Mouse (Mus musculus): ENCODE measurements around the gene Prf1. TPM values are rescaled to one million over a fixed set of nuclear protein-coding genes. Genes with fewer than 3 reads are reported as not detected.

The Prf1 gene
- 0.93 and 6.3 TPM in 2 replicates for polyA plus RNA-seq (2012; ENCODE audit: low replicate concordance)

DNA sequence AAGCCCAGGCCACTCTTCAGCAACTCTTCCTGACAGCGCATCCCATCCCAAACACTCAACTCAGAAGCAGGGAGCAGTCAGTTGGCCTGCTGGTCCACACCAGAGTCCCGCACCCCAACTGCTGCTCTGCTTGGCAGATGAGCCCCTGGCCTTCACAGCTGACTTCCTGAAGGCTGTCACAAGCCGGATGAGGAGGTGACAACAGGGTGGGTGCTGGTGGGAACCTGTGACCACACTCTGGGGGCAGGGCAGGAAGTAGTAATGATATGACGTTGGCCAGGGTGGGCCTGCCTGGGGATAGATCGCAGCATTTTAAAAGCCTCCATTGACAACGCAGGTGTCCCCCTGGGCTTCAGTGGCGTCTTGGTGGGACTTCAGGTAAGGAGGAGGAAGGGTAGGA, at the start of gene Prf1:
Gene Prf1 (plus strand): TSS at position 357 of the 400 bp plus-strand sequence.

DNA sequence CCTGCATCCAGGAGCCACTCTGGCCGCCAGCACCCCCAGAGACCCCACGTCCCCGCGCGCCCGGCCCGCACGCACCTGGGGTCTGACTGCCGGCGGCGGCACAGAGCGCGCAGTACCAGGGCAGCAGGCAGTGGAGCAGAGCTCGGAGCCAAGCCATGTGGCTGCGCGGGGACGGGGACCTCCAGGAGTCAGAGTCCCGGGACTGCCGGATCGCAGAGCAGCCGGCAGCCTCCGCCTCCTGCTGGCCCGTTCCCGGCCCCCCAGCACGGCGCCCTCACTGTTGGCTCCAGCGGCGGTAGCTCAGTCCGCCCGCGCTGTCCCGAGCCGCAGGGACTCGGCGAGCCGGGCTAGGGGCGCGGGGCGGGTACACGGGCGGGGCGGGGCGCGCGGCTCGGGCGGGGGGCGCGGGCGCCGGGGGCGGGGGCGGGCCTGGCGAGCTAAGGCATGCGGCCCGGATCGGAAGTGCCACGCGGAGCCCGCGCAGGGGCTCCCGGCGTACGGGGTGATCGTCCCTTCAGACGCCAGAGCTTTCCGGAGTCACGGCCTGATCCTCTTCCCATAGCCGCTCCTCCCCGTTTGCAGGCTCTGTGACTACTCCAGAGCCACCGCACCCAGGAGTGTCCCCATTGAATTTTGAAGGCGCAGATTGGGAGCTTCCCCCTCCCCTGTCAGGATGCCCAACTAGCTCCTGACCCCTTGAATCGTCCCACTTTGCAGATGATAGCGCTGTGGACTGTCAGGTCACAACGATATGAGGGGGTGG, 24.4 kb upstream of the Prf1 start, which contains the start of gene Adamts14:
Gene Adamts14 (minus strand): TSS at position 358 of the 763 bp plus-strand sequence.

Other genes starting within 250 kb of the Prf1 start
- 0.48 TPM in 1 of 2 replicates, not detected in the other for gene Pcbd1, start 208.5 kb upstream of the Prf1 start, polyA plus RNA-seq (2012; ENCODE audit: low replicate concordance)
- 8.1 and 12.9 TPM in 2 replicates for gene Sgpl1, start 150.1 kb upstream of the Prf1 start, polyA plus RNA-seq (2012; ENCODE audit: low replicate concordance)
- gene Tbata, start 125.9 kb upstream of the Prf1 start, polyA plus RNA-seq (2012; ENCODE audit: low replicate concordance), result not detected in 2 replicates
- 2.2 and 3.1 TPM in 2 replicates for gene Adamts14, start 24.4 kb upstream of the Prf1 start, polyA plus RNA-seq (2012; ENCODE audit: low replicate concordance)
- gene Pald1, start 85.7 kb downstream of the Prf1 start, polyA plus RNA-seq (2012; ENCODE audit: low replicate concordance), result 1.5 and 1.6 TPM in 2 replicates
- not detected in 2 replicates for gene Nodal, start 120.1 kb downstream of the Prf1 start, polyA plus RNA-seq (2012; ENCODE audit: low replicate concordance)
- gene Eif4ebp2, start 154.8 kb downstream of the Prf1 start, polyA plus RNA-seq (2012; ENCODE audit: low replicate concordance), result 130 and 157 TPM in 2 replicates
- 6.7 and 49.3 TPM in 2 replicates for gene Lrrc20, start 178.0 kb downstream of the Prf1 start, polyA plus RNA-seq (2012; ENCODE audit: low replicate concordance)